Mouse (Mus musculus) liver, embryonic 14.5 days (tissue): ENCODE measurements around the gene Pnmal1.

Source experiments
- CTCF ChIP-seq: IDR thresholded peaks from 2 replicates; pipeline ENCODE4 v1.5.1; 2016; ENCODE audit warnings: antibody characterized with exemption, low read depth, control low read depth
- EP300 ChIP-seq: IDR thresholded peaks from 2 replicates; pipeline ENCODE4 v1.6.1; 2016; ENCODE audit warnings: antibody characterized with exemption, low read depth

GRCm38 (mm10) chr7:16911904-16912303 is 47.6 kb upstream of the Pnmal1 start:
- TF ChIP-seq CTCF (no peak), EP300 (no peak)
